Mouse (Mus musculus): ENCODE results near the gene Slc25a5.

GRCm38 (mm10) chrX:36762289-36762688 is 33.2 kb upstream of the Slc25a5 start:
- TF ChIP-seq ETS1 (conservative IDR thresholded peaks at IDR 0.05; ENCODE audit: low read depth, low read length) (no peak), EP300 (IDR thresholded peaks at IDR 0.05; ENCODE audit: low read length) (no peak), RAD21 (IDR thresholded peaks at IDR 0.05; ENCODE audit: low read depth, low read length) (no peak), CTCF (conservative IDR thresholded peaks at IDR 0.05 in 1 of 2, IDR thresholded peaks at IDR 0.05 in 1 of 2; ENCODE audit: low read depth in 2 of 2, low read length in 2 of 2) (no peak), USF1 (IDR thresholded peaks at IDR 0.05; ENCODE audit: low read depth, low read length) (no peak), CHD2 (IDR thresholded peaks at IDR 0.05; ENCODE audit: low read length) (no peak), MAFK (IDR thresholded peaks at IDR 0.05; ENCODE audit: insufficient replicate concordance, low read length) (no peak)

Data from CH12.LX (cell line).